Mouse (Mus musculus) testis, adult 2 months (tissue): Measurements from ENCODE around the gene Dnase2a.

Experiments used
- CTCF ChIP-seq: fragments of 200-500 bp; IDR thresholded peaks from 2 replicates; pipeline ENCODE4 v1.5.1; 2012; ENCODE audit warnings: low read depth, mild to moderate bottlenecking, inconsistent platforms, low read length, moderate library complexity; ENCODE audit not compliant: control insufficient read depth, insufficient read depth, insufficient replicate concordance
- POLR2A ChIP-seq: fragments of 200-500 bp; IDR thresholded peaks from 2 replicates; pipeline ENCODE4 v1.6.1; 2012; ENCODE audit warnings: low read depth, mild to moderate bottlenecking, inconsistent platforms, low read length, moderate library complexity; ENCODE audit not compliant: control insufficient read depth

GRCm38 (mm10) chr8:84970913-84971312, 62.6 kb downstream of the Dnase2a start:
- TF ChIP-seq POLR2A (no peak), CTCF (no peak)
